30 mouse cellular contexts compared by ENCODE assay signal in the genomic region with DNA sequence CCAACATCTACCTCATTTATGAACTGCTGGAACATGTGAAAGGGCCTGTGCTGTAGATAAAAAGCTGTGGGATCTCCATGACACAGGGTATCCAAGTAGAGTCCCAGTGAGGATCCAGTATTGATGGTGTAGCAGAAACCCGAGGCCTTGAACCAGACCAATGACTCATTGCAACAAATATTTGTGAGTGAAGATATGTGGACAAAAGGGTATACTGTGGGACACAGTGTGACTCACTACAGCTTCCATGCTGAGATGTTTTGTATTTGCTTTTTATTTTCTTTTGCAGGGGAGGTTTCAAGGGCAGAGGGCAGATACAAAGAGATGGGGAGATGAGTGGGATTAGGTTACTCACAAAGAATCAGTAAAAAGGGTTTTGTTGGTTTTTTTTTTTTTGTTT.
DNase-seq lines count a peak whose midpoint lies in the region; ATAC-seq and TF ChIP-seq lines count a peak whose summit lies in the region.
"Had no signal": no experiment of that assay in that cellular context is flagged by ENCODE, and none has a peak within 500 bp of the region (broad histone marks: within the 10 kb centered on the region; RNA-seq: fewer than 3 reads in every experiment).

No protein-coding gene starts in this region.

- POLR2A ChIA-PET in Patski (lab: Charles Lee): no interaction called here

- H3K79me2 ChIP-seq in heart, adult 2 months (replicated peaks; ENCODE audit: control insufficient read depth, insufficient read depth, low read length): no peaks in the 10 kb centered on the region
- no peaks in the 10 kb centered on the region for H3K79me2 ChIP-seq in myocyte (ENCODE audit: control insufficient read depth, insufficient read depth)

- H3K27me3 ChIP-seq in heart, adult 2 months (ENCODE audit: control insufficient read depth, insufficient read depth, low read length): no peaks in the 10 kb centered on the region
- H3K27me3 ChIP-seq in Patski (no peaks in the 10 kb centered on the region), myocyte (ENCODE audit: control insufficient read depth, insufficient read depth, insufficient read length) (no peaks in the 10 kb centered on the region)
- H3K27me3 ChIP-seq: embryonic facial prominence, embryonic 15.5 days; forebrain, embryonic 13.5 days; heart, embryonic 13.5 days; hindbrain, embryonic 15.5 days; kidney, embryonic 15.5 days; liver, embryonic 12.5 days; stomach, embryonic 15.5 days had no signal

- intact Hi-C loops in heart, adult 2 months (cut with DNase I): no loop called here
- intact Hi-C loops in gastrocnemius, postnatal 14 days (cut with DNase I; ENCODE audit: low total_unique reads): no loop called here

- no peak for TF ChIP-seq POLR2A in heart, adult 2 months (IDR thresholded peaks at IDR 0.05; ENCODE audit: insufficient read depth, low read depth, low read length)
- TF ChIP-seq POLR2A in myocyte (IDR thresholded peaks at IDR 0.05; ENCODE audit: insufficient read length, low read depth): no peak

- H3K4me3 ChIP-seq in heart, adult 2 months: no peak overlapping the region
- no peak overlapping the region for H3K4me3 ChIP-seq in myocyte
- H3K4me3 ChIP-seq: embryonic facial prominence, embryonic 15.5 days; forebrain, embryonic 13.5 days; heart, embryonic 13.5 days; hindbrain, embryonic 15.5 days; kidney, embryonic 15.5 days; limb, embryonic 13.5 days; liver, embryonic 12.5 days; stomach, embryonic 15.5 days had no signal

- 50% methylated on average over 1 of the region's 1 CpGs for WGBS in heart, adult 2 months

- peak overlapping the region; percentile 56 for H3K4me2 ChIP-seq in myocyte (ENCODE audit: low read depth)
- H3K4me2 ChIP-seq: embryonic facial prominence, embryonic 15.5 days; forebrain, embryonic 13.5 days; heart, embryonic 13.5 days; hindbrain, embryonic 15.5 days; kidney, embryonic 15.5 days; limb, embryonic 13.5 days; liver, embryonic 12.5 days; stomach, embryonic 15.5 days had no signal

- ATAC-seq in Patski: peak; percentile 57
- ATAC-seq: CD4-positive, CD25-positive, alpha-beta regulatory T cell, adult 4 months; forebrain, embryonic 13.5 days; liver, embryonic 12.5 days; lung, postnatal 0 days had no signal

- no peaks in the 10 kb centered on the region for H3K36me3 ChIP-seq in heart, adult 2 months (ENCODE audit: control insufficient read depth, insufficient read depth, low read length)
- H3K36me3 ChIP-seq in myocyte (ENCODE audit: control insufficient read depth, insufficient read depth): no peaks in the 10 kb centered on the region
- H3K36me3 ChIP-seq: embryonic facial prominence, embryonic 15.5 days; heart, embryonic 13.5 days; hindbrain, embryonic 15.5 days; kidney, embryonic 15.5 days; limb, embryonic 13.5 days; liver, embryonic 12.5 days; stomach, embryonic 15.5 days had no signal

- no peak overlapping the region for H3K9ac ChIP-seq in heart, adult 2 months (ENCODE audit: low read depth, low read length)
- H3K9ac ChIP-seq: embryonic facial prominence, embryonic 15.5 days; forebrain, embryonic 13.5 days; heart, embryonic 13.5 days; hindbrain, embryonic 15.5 days; kidney, embryonic 15.5 days; limb, embryonic 13.5 days; liver, embryonic 12.5 days; stomach, embryonic 15.5 days had no signal

- TF ChIP-seq CTCF in heart, adult 2 months (IDR thresholded peaks at IDR 0.05): no peak
- TF ChIP-seq CTCF in Patski (IDR thresholded peaks at IDR 0.05): no peak

- TF ChIP-seq EP300 in heart, adult 2 months (IDR thresholded peaks at IDR 0.05; ENCODE audit: insufficient read depth, low read depth, low read length): no peak

- in situ Hi-C loops in Patski (cut with MboI; ENCODE audit: low pct_unique_long_range_greater_than_20kb): no loop called here

- no peak overlapping the region for H3ac ChIP-seq in myocyte (ENCODE audit: control insufficient read depth, insufficient read length)

- H3K4me1 ChIP-seq in heart, adult 2 months (ENCODE audit: control insufficient read depth, insufficient read depth, low read length): no peaks in the 10 kb centered on the region
- H3K4me1 ChIP-seq: embryonic facial prominence, embryonic 15.5 days; forebrain, embryonic 13.5 days; heart, embryonic 13.5 days; hindbrain, embryonic 15.5 days; kidney, embryonic 15.5 days; liver, embryonic 12.5 days; stomach, embryonic 15.5 days had no signal

- CTCF ChIA-PET in Patski (lab: Charles Lee): no interaction called here

- no peak overlapping the region for H3K27ac ChIP-seq in heart, adult 2 months
- H3K27ac ChIP-seq: embryonic facial prominence, embryonic 15.5 days; forebrain, embryonic 13.5 days; heart, embryonic 13.5 days; hindbrain, embryonic 15.5 days; kidney, embryonic 15.5 days; limb, embryonic 13.5 days; liver, embryonic 12.5 days; macrophage; stomach, embryonic 15.5 days had no signal

- DNase-seq in heart, adult 11 months: peak; percentile 55
- DNase-seq in heart, adult 2 months: no peak
- DNase-seq in 3134 (ENCODE audit: extremely low read depth, insufficient read length, low spot score): peak; percentile 13
- DNase-seq in Patski (ENCODE audit: low read depth, low spot score): no peak
- no peak for DNase-seq in gastrocnemius, postnatal 14 days
- DNase-seq in spleen, postnatal 10 days (ENCODE audit: low spot score in 2 of 2): no peak
- DNase-seq: adrenal gland, postnatal 14 days; cerebellum, adult 11 months; cerebellum, postnatal 10 days; gastrocnemius, postnatal 10 days; heart, adult 18-20 months; heart, postnatal 10 days; kidney, adult 18-20 months; kidney, postnatal 25 days; lung, adult 18-20 months; retina, postnatal 1 day; right cerebral cortex, postnatal 14 days; thymus, postnatal 14 days had no signal

TF ChIP-seq in myocyte, 11 proteins besides CTCF, POLR2A, EP300 and RAD21:
- TF ChIP-seq REST (IDR thresholded peaks at IDR 0.05; ENCODE audit: insufficient read depth, insufficient read length) (no peak), TCF12 (IDR thresholded peaks at IDR 0.05; ENCODE audit: insufficient read depth, poor library complexity, severe bottlenecking) (no peak), CEBPB (IDR thresholded peaks at IDR 0.05; ENCODE audit: insufficient read depth, poor library complexity, severe bottlenecking) (no peak), MAX (IDR thresholded peaks at IDR 0.05; ENCODE audit: low read depth) (no peak), POLR2AphosphoS2 (IDR thresholded peaks at IDR 0.05; ENCODE audit: insufficient read length, low read depth) (no peak)

Comparison
In these comparisons a context has a peak if more than half of its experiments do, and no peak if none do; other contexts are left out.
1. DNase-seq: peak in heart, adult 11 months (single experiment) and 3134 (single experiment); none in heart, adult 2 months (0 of 2), Patski (single experiment), gastrocnemius, postnatal 14 days (single experiment) and spleen, postnatal 10 days (0 of 2).